Mouse (Mus musculus): ENCODE data around the gene Cited4.

The Cited4 gene

DNA sequence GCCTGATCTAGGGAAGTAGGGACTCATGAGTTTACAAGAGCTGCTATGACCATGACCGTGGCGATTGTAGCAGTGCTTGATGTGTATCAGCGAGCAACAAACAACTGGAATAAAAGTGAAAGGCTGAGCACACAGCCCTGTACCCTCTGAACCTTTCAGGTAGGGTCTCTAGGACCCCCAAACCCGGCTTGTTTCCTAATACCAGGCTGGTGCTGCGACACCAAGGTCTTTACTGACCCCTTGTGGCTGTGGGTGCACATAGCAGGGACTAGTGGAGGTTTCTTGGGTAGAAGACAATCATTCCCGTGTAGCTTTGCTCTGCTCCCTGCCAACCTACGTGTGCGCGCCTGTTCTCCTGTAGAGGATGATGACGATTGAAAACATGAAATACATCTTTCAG lies 15.8 kb downstream of the Cited4 start:
- DNase-seq: peak; percentile 70 to 75

DNA sequence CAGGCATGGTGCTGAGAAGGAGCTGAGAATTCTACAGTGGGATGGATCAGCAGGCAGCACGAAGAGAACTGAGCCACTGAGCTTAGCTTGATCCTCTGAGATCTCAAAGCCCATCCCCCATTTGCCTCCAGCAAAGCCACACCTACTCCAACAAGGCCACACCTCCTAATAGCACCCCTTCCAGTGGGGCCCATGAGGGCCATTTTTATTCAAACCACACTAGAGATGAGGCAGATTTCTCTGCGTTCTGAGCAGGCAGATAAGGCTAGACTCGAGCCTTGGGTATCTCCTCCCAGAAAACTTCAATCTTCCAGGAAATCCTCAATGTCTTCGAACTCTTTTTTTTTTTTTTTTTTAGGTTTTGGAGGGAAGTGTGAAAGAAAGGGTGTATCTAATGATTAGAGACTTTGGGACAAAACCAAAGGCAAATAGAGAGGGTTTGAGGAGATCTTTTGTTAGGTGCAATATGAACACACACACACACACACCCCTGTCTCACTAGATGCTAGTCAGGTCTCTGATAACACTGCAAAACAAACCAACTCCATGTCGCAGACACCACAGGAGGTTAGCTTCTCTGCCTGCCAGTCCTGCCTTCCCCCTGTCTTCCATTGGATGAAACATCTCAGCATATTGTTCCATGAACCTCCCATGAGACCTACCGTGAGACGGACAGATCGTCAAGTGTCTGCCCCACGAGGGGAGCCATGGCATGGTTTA lies 17.1 kb downstream of the Cited4 start:
- peak in 1 of 2 experiments; percentile 21 for DNase-seq

DNA sequence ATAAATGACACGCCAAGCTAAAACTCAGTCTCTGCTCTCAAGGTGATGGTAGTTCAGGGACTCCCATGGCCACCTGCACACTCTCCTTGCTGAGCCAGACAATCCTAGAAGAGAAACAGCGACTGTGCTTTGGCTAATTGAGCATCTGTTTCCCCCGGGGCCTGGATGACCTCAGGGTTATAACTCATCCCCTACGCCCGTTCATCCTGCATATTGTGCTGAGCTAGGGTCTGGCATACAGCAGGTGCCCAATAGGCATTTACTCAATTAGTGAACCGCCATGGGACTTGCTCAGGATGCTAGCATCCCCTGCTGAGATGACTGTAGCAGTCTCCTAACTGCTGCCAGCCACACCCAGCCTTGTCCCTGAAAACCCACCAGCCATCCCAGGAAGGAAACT lies 20.9 kb downstream of the Cited4 start:
- DNase-seq: no peak

DNA sequence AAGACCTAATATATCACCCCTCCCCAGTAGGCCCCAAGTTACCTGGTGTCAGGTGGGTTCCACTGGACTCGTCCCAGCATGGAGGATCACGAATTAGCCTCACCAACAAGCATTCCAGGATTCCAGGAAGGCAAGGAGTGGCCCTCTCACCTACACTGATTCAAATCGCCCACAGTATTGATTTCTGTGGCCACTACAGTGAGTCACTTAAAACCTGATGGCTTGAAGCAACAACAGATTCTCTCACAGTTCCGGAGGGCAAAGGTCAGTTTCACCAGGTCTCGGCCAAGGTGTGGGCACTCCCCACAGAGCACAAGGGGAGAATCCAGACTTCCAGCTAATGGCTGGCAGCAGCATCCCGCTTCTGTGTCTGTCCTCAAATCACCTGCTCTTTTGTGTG lies 22.9 kb downstream of the Cited4 start:
- no peak for DNase-seq

DNA sequence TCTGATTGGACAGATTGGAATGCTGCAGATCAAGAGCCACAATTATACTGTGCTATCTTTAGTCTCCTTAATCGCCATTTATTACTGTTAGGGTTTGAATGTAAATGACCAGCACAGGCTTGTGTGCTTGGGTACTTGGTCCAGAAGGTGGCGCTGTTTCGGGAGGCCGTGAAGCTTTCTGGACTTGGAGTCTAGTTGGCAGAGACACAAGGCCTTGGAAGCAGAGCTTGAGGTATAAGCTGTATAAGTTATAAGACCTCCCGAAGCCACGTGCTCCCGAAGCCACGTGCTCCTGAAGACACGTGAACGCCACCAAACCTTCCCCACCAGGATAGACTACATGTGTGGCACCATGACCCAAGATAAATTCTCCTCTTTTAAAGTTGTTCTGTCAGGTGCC lies 26.3 kb downstream of the Cited4 start:
- peak; percentile 52 to 60 for DNase-seq

DNA sequence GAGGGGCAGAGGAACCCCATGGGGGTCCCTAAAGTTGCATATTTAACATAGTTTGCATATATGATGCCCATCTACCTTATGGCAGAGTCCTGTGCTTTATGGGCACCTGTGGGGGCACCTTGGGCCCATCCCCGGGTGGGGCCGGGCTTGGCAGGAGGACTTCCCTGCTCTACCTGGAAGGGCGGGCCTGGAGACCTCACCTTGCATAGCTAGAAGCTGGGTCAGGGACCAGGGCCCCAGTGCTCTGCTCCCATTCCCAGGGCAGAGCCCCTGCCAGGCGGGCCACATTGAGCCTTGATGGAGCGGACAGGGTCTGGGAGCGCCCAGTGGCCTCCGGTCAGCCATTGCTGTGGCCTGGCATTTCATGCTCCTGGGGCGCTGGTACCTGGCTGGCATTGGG lies 31.0 kb downstream of the Cited4 start:
- DNase-seq: no peak

DNA sequence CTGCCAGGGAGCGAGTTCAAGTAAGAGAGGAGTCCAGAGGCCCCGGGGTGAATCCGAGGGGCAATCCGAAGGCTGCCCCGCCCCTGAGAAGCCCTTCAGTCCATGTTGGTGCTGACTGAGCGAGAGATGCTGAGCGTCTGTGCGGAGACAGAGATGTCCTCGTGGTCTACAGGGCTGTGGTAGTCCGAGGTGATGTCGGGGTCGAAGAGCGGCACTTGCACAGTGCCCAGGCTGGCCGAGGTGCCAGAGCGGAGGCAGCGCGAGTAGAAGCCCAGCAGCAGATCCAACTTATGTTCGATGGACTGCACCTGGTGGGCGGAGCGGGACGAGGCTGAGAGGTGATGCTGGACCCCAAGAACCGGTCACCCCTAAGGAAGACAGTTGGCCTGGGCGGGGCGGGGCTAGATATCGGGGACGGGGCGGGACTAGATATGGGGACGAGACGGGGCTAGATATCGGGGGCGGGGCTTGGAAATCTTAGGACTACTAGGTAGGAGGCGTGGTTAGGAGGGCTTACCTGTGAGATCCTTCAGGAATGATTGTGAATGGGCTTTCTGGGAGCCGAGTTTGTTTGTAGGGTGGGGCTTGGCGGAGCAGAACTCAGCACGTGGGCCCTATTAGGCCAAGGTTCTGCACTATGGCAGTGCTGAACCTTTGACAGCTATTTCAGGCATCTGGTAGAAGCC lies 31.6 kb downstream of the Cited4 start:
- no peak for DNase-seq

DNA sequence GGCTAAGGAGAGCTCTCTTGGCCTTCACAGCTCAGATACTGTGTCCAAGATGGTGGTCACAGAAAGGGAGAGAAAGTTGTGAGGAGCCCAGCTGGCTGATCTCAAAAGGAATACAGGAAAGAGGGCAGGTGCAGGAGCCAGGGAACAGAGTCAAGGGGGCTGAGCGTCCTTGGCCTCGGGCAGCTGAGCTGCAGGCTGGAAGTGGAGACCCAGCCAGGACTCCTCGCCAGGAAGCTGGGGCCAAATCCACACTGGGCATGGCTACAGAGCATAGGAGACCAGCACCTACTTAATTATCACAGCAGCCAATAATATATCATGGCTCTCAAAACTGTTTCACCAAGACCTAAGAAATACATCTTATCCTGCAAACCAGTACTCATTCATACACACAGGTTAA lies 34.8 kb downstream of the Cited4 start:
- no peak for DNase-seq

DNA sequence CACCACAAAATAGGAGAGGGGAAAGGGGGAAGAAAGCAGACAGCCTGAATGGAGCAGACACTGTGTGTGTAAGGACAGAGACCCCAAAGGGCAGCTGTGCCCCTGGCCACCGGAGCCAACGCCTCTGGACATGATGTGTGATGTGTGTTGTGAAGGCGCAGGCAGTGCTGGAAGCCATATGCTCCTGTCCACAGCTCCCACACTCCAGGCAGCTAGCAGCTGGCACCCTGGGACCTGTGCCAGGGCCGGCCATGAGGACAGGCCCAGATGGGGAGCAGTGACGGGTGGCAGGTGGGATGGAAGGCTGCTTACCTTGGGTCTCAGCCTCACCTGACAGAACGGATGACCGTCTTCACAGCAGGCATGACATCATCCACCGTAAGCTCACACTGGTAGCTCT lies 35.7 kb downstream of the Cited4 start:
- DNase-seq: no peak

DNA sequence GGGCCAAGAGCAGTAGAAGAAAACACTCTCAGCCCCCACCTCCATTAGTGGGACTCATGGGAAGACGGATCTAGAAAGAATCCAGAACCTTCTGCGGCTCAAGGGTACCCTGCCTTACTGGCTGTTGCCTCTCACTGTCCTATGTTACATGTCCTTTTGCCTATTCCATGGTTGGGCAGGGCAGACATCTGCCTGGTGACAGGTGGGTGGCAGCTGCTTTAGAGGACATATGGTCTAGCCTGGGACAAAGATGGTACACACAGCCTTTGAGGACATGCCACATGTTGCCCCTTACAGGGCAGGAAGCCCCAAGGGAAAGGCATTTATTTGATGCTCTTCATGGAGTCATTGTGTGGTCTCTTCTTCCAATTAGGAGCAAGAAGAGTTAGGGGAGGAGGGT lies 36.1 kb downstream of the Cited4 start:
- DNase-seq: no peak

DNA sequence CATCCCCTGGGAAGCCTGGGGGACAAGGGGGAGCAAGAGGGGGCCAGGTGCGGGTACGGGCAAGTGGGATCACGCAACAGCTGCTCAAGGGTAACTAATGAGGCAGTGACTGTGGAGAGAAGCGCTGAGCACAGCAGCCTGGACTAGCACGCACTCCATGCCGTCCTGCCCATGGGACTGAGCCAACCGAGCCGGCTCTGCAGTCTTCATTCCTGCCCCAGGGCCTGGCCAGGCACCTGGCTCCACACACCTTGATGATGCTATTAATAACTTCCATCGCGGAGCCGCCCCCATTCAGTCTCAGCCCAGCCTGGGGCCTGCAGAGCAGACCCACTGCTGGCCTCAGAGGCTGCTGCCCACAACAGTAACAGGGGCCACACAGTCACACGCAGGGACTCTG lies 45.9 kb downstream of the Cited4 start:
- DNase-seq: peak in 1 of 2 experiments; percentile 16

DNA sequence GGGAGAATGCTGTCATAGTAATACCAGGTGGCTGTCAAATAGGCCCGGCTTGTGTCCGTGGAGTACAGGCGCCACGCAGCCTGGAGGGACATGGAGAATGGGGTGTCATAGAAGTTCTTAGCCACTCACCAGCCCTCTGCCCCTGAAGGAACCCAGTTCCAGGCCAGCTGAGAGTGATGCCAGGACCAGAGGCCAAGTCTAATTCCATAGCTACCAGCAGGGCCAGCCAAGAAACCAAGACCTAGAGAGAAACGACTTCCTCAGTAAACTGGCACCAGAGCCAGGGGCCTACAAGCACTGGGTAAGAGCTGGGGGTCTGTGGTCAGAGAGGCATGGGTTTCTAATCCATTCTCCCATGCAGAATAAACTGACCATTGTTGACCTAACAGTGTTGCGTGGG lies 46.6 kb downstream of the Cited4 start:
- DNase-seq: no peak

DNA sequence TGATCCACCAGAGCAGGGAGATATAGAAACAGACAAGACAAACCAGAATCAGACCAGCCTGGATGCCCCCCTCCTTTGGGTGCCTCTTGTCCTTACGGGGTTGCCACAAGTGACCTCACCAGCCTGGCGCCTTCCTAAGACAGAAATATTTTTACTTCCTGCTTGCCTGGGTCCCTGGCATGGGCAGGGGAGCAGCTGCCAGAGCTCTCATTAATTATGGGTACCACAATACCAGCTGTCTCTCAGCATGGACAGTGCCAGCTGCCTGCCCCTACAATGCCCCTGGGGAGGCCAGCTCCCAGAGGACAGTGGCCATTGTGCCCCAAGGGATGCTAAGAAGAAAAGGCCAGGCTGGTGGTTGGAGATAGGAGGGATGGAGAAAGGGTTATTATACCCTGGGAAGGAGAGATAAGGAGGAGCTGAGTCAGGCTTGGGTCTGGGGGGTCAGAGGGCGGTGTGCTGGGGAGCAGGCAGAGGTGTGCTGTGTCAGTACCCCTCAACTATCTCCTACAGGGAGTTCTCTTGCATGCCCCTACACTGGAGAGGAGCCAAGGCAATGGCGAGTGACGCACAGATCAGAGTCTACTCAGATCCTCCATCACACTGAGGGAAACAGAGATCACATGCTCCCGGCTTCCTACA lies 47.6 kb downstream of the Cited4 start:
- DNase-seq: no peak

DNA sequence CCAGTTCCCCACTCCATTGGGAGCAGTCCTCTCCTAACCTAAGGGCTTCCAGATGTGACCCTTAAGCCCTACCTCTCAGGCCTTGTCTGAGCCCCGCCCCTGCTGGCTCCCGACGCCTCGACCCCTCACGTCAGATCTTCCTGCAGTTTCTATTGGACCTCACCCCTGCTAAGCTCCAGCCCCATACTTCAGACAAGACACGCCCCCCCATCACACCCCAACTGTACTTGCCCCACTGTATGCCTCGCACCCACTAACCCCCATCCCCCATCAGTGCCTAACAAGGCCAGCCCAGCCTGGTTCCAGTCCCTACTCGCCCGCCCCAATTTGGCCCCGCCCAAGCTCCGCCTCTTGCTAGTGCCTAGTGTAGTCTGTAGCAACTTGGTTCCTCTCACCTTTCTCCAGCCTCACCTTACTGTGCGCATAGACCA lies 49.8 kb downstream of the Cited4 start:
- peak; percentile 72 to 80 for DNase-seq

DNA sequence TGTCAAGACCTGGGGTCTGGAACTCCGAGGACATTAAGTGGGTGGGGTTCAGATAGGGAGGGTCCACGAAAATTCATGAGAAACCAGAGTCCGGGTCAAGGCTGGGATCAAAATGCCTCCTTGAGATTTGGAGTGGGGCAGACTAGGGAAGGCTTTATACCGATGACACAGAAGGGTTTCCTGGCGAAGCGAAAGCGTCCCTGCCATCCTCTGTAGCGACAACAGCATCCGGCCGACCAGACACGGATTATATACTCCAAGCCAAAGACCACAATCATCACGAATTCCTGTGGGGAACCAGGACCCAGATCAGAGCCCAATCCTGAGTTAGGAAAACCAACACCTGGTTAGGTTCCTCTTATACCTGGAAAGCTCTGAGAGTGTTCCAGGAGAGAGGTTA lies 50.4 kb downstream of the Cited4 start:
- no peak for DNase-seq

Measured in kidney, postnatal 25 days (tissue).